Mouse (Mus musculus) telencephalon, adult 2 months (tissue): ENCODE results near the gene Nav2.

Experiments
- DNase-seq: peaks from one replicate; pipeline ENCODE4 v3.0.0-alpha.2; 2011; ENCODE audit warnings: low read depth, low spot score

The Nav2 gene

DNA sequence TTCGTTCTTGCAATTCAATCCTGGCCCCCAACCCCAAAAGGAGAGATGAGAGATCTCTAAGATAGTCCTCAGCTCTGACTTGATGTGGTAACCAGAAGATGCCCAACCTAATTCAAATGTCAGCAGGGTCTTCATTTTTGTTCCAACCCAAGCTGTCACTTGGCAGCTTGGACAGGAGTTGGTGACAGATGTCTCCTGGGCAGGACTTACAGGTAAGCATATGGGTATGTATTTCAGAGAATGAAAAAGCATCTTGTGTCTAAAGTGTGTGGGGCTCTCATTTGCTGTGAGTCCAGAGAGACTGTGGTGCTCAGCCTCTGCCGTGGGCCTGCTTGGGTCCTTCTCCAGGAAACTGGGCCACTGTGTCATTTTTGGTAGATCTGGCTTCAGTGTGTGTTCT, 23.6 kb downstream of the Nav2 start:
- DNase-seq: no peak

DNA sequence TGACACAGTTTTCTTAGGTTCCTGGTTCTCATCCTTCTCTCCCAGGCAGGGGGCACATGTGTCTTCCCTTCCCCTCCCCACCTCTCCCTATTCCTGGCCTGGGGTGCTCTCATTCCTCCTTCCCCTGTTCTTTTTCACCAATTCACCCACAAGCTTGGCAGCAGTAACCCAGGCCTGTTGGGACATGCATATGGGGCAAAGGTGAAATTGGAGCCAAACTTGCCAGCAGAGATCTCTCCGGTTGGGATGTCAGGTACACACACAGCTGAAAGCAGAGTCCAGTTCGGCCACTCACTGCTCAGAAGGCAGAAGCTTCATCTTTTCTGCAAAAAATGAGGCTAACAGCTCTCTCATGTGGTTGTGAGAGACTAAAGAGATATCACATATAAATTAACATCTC, 26.3 kb downstream of the Nav2 start:
- no peak for DNase-seq

DNA sequence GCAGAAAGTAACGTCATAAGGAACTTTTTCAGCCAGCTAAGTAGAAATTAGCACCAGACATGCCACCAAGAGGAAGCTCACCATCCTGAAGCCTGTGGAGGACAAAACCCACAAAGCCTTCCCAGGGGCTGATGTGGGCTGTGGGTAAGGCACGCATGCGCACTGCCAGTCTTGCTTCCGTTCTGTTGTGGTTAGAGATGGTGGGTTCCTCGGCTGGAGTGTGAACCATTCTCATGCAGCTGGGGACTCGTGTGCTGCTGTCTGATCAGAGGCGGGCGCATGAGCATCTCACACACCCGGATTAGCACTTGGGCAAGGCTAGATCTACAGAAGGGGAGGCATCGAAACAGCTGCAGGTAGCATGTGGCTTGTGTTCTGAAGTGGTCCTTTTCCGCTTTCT, 29.0 kb downstream of the Nav2 start:
- no peak for DNase-seq

DNA sequence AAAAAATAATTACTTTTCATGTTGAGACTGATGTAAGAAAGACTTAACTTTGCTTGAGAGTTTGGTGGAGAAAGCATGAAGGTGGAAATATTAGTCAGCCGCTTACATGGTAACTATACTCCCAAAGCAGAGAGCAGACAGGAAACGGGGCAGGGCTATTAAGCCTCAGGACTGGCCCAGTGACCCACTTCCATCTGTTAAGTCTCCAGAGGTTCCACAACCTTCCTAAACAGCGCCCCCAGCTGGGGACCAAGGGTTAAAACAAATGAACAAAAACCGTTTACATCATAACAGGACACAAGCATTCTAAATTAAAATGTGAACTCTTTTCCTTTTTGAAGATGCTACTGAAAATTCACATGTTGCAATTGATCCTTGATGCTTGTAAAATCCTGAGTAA, 29.7 kb downstream of the Nav2 start:
- DNase-seq: no peak

DNA sequence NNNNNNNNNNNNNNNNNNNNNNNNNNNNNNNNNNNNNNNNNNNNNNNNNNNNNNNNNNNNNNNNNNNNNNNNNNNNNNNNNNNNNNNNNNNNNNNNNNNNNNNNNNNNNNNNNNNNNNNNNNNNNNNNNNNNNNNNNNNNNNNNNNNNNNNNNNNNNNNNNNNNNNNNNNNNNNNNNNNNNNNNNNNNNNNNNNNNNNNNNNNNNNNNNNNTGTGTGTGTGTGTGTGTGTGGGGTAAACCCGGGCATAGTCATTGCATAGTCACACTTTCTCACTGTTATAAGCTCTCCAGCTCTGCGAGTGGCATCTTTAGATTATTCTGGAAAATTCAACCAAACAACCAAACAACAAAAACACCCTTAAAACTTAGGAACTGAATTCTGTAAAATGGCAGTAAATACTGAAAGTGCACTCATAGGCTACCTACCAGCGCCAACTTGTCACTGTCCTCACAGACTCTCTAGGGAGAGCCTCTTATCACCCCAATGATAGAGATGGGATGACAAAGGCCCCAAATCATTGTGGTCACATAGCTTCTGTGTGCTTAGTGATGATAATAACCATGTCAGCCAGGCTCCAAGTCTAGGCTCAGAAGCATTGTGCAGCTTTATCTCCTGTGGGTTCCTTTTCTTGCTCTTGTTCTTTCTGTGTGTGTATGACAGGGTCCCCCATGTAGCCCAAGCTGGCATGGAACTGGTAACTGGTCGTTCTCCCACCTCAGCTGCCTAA, 40.0 kb downstream of the Nav2 start:
- no peak for DNase-seq

DNA sequence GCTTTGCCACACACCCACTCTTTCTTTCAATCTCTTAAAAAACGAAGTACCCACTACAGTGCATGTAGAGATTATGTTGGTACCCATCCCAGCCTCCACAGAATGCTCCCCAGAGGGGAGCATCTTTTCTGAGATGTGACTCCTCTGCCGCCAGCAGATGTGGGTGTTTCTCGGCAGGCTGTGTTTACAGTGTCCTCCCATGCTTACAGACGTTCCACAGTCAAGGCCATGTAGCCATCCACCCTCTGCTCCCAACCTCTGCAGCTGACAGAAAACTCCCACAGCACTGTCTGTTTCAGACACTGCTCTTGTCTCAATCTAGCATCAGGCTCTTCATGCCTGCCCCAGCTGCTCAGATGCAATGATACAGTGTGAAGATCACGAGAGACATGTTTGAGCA, 46.0 kb downstream of the Nav2 start:
- DNase-seq: peak; percentile 47

DNA sequence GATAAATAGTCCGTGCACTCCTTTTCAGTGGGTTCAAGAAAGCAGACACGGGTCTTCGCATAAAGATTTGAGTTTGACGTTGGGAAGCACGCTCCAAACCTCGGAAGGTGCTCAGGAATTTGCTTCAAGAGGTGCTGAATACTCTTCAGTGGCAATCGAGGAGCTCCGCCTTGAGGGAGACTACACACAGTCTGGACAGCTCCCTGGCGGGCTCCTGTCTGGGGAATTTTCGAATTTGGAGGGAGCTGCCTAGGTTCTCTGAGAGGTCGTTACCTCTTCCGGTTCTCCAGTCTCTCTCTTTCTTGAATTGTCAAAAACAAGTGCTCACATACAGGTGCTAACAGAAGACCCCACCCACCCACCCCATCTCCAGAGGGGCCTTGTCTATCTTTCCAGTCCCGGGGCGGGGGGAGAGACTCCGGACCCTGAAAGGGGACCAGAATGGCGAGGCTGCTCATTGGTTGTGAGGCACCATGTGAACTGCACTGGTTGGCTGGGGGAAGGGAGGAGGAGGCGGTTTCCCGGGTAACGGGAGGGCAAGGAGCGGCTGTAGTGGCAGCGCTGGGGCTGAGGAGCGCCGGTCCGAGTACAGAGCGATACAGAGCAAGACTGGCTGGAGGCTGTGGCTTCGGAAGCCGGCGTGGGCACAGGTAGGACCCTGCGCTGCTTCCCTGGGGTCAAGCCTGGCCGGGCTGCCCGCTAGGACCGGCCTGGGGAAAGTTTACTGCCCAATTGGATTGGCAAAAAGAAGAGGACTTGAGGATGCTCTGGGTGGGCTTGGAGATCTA, 50.2 kb downstream of the Nav2 start:
- DNase-seq: peak; percentile 76

DNA sequence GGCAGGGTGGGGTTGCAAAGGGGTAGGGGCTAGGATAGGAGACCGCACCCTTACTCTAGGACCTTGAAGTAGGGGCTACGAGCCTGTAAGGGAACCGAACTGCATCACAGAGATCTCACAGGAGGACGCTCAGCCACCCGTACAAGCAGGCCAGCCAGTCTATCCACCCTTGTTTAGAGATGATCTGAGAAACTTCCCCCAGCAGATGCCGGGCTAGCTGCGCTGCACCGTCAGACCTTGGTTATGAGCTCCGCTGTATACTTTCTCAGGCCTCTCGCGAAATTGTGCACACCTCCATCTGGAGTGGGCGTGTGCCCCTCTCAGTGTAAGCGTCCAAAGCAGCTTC, 50.8 kb downstream of the Nav2 start:
- DNase-seq: no peak

DNA sequence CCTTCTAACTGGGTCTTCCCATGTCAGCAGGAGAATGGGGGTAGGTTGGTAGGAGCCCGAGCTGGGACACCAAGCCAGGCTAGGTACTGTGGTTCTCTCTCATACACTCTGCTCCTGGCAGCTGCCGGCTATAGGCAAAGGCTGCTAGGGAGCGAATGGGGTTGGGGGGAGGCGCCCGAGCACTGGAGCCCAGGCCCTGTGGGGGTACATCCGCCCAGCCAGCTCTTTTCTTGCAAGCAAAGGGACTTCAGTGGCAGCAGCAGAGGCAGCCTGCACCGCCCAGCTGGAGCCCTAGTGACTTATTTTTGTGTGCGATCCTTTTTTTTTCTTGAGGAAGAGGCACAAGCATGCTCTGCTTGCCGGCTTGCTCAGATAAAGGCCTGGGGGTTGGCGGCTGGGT, 51.6 kb downstream of the Nav2 start:
- no peak for DNase-seq

DNA sequence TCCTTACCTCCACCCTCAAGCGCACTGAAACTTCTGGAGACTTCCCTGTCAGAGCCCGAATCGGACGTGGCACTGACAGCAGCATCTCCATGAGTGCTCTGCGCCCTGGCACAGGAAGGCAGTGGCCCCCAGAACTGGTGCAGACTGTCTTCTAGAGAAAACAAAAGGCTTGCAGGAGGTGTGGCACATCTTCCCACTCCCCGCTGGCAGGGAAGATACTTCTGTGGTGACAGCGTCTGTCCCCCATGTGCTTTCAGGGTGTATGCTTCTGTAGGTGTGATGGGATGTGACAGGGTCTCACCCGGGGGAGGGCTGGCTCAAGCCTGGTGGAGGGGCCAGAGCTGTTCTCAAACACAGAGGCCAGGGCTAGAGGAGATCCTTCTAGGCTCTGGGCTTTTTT, 53.0 kb downstream of the Nav2 start:
- no peak for DNase-seq

DNA sequence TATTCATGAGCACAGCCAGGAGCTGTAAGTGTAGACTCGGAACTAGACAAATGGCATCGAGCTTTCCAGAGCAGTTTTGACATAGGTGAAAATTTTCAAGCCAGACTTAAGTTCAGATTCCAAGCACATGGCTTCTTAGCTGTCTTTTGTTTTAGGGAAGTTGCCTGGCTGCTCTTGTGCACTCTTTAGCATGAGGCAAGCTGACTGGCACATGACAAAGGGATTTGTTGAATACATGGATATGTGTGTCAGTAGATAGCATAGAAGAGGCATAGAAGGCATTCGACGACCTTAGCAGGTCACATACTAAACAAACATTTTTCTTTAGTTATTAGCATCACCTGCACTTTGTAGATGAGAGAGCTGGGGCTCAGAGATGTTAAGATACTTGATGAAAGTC, 53.4 kb downstream of the Nav2 start:
- no peak for DNase-seq

DNA sequence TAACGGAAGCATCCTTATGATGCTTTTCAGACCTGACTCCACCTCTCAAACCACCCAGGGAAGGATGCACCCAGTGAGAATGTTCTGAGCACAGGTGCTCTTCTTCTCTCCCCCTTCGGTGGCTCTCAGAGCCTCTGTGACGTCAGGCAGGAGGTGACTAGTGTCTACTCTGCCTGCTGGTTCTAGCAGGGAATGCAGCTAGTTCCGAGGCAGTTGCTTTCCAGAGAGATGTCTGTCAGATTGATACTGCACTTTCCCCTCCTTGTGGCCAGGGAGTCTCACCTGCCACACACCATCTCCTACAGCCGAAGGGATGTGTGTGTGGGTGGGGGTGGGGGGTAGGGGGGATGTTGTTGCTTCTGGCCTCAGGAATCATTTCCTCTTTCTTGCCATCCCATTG, 54.6 kb downstream of the Nav2 start:
- DNase-seq: no peak

DNA sequence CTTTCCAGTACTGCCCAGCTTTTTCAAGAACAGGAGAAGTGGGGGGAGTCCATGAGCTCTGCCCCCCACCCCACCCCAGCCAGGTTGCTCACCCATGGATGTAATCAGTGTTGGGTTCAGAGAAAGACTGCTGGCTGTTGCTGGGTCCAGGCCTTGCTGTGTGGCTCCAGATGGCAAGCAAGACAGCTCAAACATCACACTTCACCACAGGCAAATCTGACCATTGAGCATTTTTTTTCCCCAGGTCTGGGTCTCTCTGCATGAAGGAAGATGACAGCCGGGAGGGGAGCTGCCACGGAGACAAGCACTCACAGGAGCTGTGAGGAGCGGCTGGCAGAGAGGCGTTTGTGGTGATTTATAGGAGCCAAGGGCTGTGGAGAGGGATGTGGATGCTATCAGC, 55.0 kb downstream of the Nav2 start:
- DNase-seq: no peak

DNA sequence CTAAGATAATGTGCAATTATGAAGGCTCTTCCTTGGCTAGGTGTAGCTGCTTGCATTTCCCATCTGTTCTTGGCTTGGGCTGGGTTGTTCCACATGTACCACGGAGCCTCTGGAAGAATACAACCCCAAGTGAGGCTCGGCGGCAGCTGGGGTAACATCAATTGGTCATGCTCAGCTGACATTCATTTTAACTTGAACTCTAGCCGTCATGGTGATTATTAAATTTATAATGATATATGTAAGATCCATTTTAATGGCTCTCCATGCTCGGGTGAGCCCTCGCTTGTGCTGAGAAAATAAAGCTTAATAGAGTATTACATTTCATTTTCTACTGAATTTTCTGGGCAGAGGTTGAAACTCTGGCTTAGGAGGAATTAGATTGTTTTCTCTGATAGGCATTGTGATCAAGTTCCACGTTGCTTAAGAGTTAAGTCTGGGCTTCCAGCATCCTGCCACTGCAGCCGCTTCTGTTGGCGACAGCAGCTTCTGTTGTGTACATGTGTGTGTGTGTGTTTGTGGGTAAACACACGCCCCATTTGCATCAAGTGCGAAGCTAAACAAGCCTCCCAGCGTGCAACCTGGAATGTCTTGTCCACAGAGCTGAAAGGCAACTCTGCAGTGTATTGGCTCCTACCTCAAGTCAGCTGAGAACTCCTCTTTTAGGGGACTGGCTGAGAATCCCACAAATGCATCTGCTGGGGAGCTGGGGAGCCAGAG, 57.4 kb downstream of the Nav2 start:
- no peak for DNase-seq

DNA sequence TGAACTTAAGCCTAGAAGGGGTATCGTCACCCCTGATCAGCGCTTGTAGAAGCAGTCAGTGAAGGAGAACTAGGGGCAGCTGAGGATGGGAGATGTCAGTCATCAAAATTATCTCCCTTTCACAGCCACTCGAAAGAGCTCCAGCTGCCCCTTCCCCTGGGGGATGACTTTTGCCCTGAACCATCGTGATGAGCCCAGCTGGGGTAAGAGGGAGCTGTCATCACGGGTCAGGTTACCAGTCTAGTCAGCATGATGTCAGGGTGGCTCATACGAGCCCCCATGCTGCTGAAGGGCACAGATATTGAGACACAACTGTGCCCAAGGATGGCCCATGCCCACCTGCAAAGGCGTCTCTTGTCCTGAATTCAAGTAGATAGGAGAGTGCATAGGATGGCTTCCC, 72.5 kb downstream of the Nav2 start:
- DNase-seq: no peak

DNA sequence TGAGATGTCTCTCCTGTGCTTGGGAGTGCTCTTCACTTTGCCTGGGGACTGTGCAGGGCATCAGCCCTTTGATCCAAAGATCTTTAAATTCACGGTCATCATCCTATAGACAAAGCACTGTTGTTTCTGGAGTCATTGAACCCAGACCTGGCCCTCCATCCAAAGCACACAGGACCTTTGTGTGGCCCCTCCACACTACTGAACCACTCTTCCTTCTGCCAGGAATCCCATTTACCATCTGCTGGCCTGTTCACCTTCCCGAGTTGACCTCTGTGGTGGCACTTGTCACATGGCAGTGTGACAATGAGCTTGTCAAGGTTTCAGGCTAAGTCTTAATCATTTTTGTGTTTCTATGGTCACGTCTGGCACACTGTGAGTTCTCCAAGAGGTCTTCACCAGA, 73.3 kb downstream of the Nav2 start:
- no peak for DNase-seq

DNA sequence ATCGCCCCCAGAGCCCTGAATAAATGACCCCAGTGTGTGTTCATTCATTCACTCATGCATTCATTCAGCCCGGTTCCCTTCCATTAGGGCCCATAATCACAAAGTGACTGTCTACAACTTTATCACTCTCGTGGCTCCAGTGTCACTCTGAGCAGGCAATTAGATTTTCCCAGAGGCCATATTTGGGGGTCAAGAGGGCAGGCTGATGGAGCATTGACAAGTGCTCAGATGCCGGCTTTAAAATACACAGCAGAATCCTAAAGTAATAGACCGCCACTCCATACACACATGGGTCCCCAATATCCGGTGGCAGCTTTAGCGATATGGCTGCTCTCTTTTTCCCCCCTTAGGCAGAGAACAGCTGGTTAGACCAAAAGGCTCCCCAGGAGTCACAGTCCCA, 74.1 kb downstream of the Nav2 start:
- no peak for DNase-seq

DNA sequence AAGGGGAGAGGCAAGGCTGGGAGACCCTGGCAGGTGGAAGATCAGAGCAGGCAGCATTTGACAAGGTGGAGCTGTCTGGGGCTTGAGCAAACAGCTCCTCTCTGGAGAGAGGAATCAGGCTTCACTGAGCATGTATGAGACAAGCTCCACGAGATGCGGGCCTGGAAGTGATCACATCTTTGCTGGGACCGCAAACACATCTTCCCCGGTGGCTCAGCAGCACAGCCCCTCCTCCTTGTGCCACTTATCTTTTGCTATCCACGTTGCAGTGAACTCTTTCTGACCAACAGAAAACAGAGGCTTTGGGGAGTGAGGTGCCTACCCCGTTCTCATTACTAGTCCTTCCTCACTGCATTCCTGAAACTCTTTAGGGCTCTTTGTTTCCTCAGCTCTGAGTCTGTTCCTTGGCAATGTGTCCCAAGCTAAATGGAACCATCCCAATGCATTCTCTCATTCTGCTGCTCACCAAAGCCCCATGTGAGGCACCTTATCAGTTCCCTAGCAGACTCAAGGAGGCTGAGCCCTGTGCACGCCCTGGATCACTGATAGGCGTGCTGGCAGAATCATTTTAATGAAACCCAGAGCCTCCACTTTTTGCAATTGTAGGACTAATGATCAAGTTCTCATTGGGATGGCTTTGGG, 83.5 kb downstream of the Nav2 start:
- DNase-seq: no peak

DNA sequence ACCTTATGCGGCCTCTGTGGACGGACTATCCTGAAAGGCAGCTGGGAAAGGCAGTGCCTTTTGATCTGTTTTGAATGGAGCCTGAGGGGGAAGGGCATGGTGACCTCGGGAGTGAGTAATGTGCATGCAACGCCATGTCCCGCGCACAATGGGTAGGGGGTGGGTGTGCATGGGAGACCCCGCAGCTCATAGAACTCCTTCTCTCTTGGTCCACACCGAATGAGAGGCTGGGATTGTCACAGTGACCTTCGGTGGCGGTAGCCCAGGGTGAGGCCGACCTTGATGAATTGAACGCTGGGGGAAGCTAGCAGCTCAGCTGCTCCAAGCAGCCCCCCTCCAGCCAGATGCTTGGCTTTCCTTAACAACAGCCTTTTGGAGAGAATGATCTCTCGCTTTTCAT, 86.7 kb downstream of the Nav2 start:
- DNase-seq: no peak

DNA sequence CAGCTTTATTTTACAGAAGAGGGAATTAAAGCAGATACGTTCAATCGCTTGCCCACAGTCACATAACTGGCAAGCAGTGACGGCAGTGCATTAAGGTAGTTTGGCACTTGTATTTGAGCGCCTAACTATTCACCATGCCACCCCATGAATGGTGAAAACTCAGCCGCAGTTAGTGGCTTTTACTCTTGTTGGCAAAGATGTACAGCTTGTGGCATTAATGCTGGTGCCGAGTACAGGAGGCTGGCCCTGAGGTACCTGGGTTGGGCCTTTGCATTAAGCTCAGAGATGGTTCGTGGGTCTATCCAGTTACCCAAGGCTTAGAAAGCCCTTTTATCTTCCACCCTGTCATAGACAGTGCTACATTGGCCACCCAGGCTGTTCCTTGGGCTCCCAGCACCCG, 87.2 kb downstream of the Nav2 start:
- no peak for DNase-seq

DNA sequence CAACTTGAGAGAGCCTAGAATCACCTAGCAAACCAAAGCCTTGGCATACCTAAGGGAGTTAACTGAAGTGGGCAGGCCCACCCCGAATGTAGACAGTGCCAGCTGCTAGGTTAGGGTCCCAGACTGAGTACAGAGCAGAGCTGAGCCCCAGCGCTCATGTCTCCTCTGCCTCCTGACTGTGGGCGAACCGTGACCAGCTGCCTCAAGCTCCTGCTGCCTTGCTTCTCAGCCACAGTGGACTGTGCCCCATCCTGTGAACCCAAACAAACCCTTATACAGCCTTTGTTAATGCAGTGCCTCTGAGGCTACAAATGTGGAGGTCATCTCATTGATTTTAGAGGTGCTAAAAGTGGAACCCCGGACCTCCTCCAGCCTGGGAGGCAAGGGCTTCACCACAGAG, 88.3 kb downstream of the Nav2 start:
- DNase-seq: no peak

DNA sequence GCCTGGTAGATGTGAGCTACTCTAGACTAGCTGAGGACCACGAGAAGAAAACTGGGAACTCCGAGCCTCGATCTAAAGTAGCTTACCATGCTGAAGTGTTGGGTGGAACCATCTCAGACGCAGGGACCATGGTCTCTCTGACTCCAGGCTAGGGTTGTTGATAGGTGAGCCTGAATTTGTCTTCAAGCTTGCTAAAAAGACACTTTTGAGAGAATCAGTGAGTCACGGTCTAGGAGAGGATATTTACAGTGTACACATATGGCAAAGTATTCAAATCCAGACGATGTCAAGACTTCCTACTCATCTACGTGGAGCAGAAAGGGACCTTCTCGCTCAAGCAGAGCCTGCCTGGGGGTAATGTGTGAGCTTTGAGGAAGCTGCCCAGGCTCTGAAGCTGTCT, 89.6 kb downstream of the Nav2 start:
- DNase-seq: no peak
